Mouse (Mus musculus) heart, postnatal 4 days (tissue): ENCODE data around the gene Stox2. TPM values are rescaled to one million over a fixed set of nuclear protein-coding genes. Genes with fewer than 3 reads are reported as not detected.

Experiments
- DNase-seq: peaks from one replicate; pipeline ENCODE4 v3.0.0; 2021
- total RNA-seq, 2 experiments: library from RNA; stranded (reverse); gene quantifications; 2 replicates each; pipeline ENCODE4 v1.2.3; 2021

The Stox2 gene
- total RNA-seq, 2 experiments from 2014 or later: 27.4 to 29.3 TPM

GRCm38 (mm10) chr8:47288866-47289541, 157.2 kb downstream of the Stox2 start:
- DNase-seq: peak; percentile 79

GRCm38 (mm10) chr8:47288131-47288865, 157.9 kb downstream of the Stox2 start:
- peak; percentile 61 for DNase-seq

- DNase-seq: peak; percentile 45
Observed at GRCm38 (mm10) chr8:47287641-47288130, 158.5 kb downstream of the Stox2 start.

- no peak for DNase-seq
Observed at GRCm38 (mm10) chr8:47287201-47287621, 159.0 kb downstream of the Stox2 start.

GRCm38 (mm10) chr8:47286081-47286700, 160.0 kb downstream of the Stox2 start:
- no peak for DNase-seq

DNA sequence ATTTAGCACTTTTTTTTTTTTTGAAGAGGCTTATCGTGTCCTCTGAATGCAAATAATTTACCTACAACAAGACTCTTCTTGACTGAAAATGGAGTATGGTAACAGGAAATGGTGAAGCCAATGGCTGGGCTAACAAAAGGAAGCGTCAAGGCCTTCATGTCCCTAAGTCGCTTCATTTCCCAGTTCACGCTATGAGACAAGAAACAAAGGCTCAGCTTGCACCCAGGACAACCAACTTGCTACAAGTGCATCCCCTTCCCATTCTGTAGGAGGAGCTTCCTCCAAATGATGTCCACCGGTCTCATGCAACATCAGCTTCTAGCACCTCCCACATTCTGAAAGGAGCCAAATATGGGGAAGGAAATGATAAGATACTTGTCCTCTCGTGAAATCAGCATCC, 160.7 kb downstream of the Stox2 start:
- DNase-seq: no peak

- no peak for DNase-seq
Observed at GRCm38 (mm10) chr8:47284329-47285326, 161.5 kb downstream of the Stox2 start.

- DNase-seq: no peak
Observed at GRCm38 (mm10) chr8:47279898-47280297, 166.3 kb downstream of the Stox2 start.

DNA sequence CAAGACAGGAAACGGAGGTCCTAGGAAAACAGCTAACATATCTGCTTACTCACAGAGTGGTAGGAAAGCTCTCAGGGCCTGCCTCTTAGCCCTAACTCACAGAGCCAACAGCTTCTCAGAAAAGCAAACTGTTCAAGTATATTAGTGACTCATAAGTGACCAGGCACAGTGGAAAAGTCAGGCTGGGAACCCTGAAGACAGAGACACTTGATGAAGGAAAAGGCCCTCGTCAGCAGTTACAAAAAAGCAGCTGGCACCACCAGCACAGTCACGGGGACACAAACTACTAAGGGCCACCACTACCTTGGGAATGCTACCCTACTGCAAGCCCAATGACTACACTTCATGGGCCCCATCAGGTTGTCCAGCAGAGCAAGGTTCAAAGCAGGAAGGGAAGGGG, 168.0 kb downstream of the Stox2 start:
- DNase-seq: no peak

GRCm38 (mm10) chr8:47268931-47269330, 177.2 kb downstream of the Stox2 start:
- no peak for DNase-seq

DNA sequence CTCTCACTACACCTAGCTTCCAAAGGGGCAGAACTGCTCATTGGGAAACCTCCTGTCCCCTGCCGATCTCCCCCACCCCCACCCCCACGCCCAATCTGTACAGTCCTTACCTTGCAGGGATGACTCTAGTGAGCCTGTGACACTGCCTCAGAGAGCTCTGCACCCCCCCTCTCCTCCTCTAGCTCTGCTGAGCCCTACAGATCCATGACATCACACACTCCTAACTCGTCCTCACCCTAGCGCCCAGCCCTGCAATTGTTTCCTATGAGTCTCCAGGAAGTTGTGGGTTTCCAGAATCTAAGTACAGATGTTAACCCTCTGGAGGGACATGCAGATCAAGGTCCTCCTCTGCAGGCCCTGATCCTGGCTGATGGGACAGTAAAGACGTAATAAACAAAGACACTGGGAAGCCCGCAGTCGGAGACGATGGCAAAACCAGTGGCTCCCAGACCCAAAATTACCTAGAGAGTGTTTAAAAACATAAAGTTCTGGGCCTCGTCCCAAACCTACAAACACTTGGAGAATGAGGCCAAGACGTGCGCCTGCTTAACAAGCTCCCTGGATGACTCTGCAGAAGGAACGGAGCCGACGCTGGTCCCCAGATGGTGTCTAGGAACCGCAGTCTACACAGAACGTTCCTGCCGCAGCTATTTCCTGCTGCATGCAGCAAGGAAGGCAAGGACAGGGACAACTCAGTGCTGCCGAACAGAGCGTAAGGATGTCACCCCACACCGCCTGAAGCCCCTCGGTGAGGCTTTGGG, 177.9 kb downstream of the Stox2 start:
- DNase-seq: peak; percentile 35

DNA sequence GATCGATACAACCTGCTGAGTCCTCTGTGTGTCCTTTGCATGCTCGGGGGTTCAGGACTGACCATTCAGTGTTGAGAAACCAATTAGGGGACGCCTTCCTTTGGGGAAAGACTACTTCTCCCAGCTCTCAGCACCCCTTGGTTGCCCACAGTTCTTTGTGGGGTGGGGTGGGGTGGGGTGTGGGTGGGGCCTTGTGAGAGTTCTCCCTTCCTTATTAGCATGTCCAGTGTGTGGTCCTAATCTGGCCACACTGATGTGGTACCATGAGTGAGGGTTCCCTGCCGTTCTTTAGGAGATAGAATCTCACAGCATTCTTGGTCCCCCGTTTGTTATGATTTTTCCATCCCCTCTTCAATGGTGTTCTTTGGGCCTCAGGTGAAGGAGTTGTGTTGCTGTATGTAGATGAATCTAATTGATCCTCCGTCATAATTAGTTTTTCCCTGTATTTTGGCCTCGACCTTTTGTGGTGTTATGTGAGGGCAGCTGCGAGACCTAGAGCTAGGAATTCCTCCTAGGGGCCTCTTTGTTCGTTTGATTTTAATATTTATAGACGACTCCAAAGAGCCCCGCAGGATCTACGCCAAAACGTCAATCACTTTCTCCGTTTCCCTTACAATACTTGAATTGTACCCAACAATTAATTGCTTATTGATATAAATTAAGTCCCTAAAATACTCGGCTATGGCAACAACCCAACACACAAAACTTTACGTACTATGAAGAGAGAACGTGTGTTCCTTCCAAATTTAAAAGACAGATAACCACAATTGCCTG, 182.9 kb downstream of the Stox2 start:
- no peak for DNase-seq

- no peak for DNase-seq
Observed at GRCm38 (mm10) chr8:47260751-47261474, 185.2 kb downstream of the Stox2 start.

DNA sequence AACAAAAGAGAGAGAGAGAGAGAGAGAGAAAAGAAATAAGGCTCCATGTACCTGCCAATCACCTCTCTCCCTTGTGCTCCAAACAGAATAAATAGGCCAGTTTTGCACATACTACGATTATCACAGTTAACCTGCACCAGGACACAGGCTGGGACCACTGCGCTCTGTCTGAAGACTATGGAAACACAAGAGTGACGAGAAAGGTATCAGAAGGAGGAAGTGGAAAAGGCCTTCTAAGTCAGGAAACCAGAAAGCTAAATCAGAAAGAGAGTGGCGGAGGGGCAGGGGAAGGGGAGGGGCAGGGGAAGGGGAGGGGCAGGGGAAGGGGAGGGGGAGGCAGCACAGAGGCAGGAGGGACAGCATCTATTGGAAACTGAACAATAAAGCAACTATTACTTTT, 195.3 kb downstream of the Stox2 start:
- DNase-seq: no peak

GRCm38 (mm10) chr8:47245116-47245515, 201.0 kb downstream of the Stox2 start:
- no peak for DNase-seq

DNA sequence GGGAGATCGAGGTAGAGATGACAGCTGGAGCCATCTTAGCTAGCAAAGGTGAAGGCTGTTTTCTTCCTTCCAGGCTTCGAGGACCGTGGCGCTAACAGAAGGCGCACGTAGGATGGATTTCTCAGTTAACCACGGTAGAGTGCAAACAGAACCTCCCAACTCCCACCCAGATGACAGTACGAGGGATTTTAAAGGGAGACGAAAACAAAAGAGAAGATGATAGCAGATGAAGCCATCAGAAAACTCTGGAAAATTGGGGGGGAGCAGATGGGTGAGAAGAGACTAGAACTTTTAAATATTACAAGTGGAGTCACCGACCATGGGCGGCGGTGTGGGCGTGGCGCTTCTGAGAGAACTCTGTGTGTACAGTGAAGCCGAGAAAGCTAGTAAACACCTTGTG, 202.0 kb downstream of the Stox2 start:
- DNase-seq: no peak

DNA sequence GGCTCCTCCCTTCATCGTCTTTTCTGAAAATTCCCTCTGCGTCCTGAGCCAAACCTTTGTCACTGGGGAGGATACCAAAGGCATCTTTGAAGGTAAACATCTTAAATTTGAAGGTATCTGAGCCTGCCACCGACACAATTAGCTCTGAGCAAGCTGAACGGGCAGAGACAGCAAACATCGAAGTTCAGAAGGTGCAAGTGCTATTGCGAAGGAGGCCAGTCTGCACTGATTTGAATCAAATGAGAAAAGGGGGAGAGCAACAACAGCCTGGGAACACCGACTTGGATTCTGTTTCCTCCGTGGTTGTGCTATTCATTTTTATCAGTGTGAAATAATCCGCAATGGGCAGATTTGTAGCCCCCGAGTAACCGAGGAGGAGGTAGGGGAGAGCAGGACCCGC, 202.5 kb downstream of the Stox2 start:
- no peak for DNase-seq

- DNase-seq: no peak
Observed at GRCm38 (mm10) chr8:47243016-47243630, 203.0 kb downstream of the Stox2 start.
